Mouse (Mus musculus): Measurements from ENCODE around the gene Mall. TPM values are rescaled to one million over a fixed set of nuclear protein-coding genes. Genes with fewer than 3 reads are reported as not detected.

Mall gene
- polyA plus RNA-seq, 1 experiment from 2014 or later: 1.4 TPM

DNA sequence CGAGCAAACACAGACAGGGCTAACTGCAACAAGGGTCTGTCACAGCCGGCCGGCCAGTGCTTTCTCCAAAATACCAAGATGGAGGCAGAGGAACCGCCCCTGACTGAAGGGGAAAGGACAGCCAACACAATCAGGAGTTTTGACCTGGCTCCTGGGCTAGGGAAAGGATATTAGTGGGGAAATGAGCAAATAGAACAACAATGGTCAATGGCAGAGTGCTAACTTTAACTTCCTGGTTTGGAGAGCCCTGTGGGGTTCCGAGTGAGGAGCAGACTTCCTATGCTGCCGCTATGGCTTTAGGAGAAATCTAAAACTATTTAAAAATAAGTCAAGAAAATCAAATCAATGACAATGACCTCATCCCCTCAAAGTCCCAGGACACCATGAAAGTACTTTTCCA, 1.6 kb downstream of the Mall start:
- Histone ChIP-seq H3K4me2 (no peak overlapping the region), H3K27me3 (peaks cover 17% of the 10 kb centered on the region; the same call in 1 of the 2 replicates), H3K36me3 (no peaks in the 10 kb centered on the region), H3K4me1 (replicated peaks) (peaks cover 5% of the 10 kb centered on the region; the same call in 1 of the 2 replicates), H3K9me3 (no peaks in the 10 kb centered on the region), H3K4me3 (no peak overlapping the region), H3K9ac (no peak overlapping the region), H3K27ac (replicated peaks) (no peak overlapping the region)
- 79% methylated on average over 6 of the region's 6 CpGs for WGBS
- ATAC-seq (ENCODE audit: low FRiP score, low read depth): no peak

DNA sequence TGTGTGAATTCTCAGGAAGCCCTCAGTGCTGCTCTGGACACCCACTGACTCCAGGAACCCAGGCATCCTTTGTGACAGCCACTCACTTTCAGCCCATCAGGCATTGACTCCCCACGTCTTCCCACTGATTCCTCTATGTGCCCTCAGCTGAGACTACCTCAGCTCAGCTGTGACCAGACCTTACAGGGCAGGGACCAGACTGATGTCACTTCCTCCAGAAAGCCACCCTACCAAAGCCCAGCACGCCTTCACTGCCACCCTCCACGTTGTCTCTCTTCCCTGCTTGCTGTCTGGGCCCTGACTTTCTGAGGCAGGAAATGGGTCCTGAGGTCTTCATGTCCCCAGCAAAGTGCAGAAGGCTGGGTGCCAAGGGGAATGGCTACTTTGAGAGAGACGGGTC, 6.5 kb downstream of the Mall start:
- no peak overlapping the region for H3K4me3 ChIP-seq
- WGBS: 59% methylated on average over 4 of the region's 4 CpGs
- H3K36me3 ChIP-seq: no peaks in the 10 kb centered on the region
- no peak for ATAC-seq (ENCODE audit: low FRiP score, low read depth)
- H3K9ac ChIP-seq: no peak overlapping the region
- no peaks in the 10 kb centered on the region for H3K4me1 ChIP-seq (replicated peaks)
- H3K27ac ChIP-seq (replicated peaks): no peak overlapping the region
- no peak overlapping the region for H3K4me2 ChIP-seq
- no peaks in the 10 kb centered on the region for H3K9me3 ChIP-seq
- no peaks in the 10 kb centered on the region for H3K27me3 ChIP-seq

DNA sequence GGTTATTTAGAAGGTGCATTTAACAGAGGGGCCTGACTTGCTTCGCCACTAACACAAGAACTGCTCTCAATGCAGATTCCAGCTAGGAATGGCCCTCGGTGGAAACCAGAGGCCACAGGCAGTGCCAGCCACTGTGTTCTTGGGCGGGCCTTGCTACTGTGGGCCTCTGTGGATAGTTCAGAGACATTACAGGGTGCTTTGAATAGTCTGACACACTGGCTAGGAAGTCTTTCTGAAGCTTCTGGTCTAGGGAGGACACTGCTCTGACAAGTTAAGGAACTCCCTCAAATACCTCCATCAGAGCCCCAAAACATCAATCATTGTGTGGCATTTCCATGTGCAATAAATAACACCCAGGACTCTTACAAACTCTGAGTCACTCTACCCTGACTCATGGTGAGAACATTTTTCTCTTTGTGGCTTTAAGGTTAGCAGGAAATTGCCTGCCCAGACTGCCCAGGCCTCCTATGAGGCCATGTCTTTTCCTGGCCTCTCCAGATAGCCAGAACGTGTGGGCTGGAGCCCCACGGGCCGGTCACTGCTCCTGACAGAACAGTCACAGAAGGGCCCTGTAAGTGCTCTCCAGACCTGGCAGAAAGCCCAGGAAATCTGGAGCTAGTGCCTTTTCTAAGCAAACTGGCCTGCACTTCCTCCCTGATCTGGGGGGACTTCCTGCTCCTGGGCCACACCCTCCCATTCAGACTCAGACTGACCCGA, 7.4 kb downstream of the Mall start:
- Histone ChIP-seq H3K27ac (replicated peaks) (no peak overlapping the region), H3K4me1 (replicated peaks) (no peaks in the 10 kb centered on the region), H3K27me3 (no peaks in the 10 kb centered on the region), H3K36me3 (no peaks in the 10 kb centered on the region), H3K4me3 (no peak overlapping the region), H3K9ac (no peak overlapping the region), H3K9me3 (no peaks in the 10 kb centered on the region), H3K4me2 (no peak overlapping the region)
- ATAC-seq (ENCODE audit: low FRiP score, low read depth): peak; percentile 71; the same call in 1 of the 2 replicates
- WGBS: 55% methylated on average over 7 of the region's 7 CpGs

DNA sequence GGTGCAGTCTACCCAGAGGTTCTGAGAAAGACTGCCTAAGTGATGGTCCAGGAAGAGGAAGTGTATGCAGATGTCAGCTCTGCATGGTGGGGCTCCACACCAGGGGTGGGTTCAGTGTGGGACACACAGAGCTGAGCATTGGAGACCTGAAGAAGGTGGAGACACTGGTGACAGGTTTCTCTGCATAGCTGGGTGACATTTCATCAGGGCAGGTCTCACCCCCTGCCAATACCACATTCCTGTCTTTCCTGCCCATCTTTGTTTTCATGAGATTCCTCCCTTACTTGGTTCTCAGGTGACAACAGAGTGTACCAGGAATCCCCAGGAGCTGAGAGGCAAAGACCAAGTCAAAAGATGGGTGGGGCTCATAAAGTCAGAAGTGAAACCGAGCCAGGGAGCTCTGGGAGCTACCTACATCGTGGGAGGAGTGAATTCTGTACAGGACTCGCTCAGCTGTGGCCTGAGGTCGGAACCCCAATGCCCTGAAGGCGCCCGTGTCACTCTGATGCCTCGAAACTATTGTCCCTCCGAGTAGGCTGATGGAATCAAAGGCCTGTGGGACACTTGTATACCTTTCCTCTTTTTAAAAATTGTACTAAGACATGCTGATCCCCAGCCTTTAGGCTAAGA, 10.8 kb downstream of the Mall start:
- 69% methylated on average over 8 of the region's 8 CpGs for WGBS
- no peak for ATAC-seq (ENCODE audit: low FRiP score, low read depth)
- Histone ChIP-seq H3K27me3 (no peaks in the 10 kb centered on the region), H3K4me3 (no peak overlapping the region), H3K9ac (no peak overlapping the region), H3K4me2 (no peak overlapping the region), H3K9me3 (no peaks in the 10 kb centered on the region), H3K4me1 (replicated peaks) (no peaks in the 10 kb centered on the region), H3K36me3 (no peaks in the 10 kb centered on the region), H3K27ac (replicated peaks) (no peak overlapping the region)

DNA sequence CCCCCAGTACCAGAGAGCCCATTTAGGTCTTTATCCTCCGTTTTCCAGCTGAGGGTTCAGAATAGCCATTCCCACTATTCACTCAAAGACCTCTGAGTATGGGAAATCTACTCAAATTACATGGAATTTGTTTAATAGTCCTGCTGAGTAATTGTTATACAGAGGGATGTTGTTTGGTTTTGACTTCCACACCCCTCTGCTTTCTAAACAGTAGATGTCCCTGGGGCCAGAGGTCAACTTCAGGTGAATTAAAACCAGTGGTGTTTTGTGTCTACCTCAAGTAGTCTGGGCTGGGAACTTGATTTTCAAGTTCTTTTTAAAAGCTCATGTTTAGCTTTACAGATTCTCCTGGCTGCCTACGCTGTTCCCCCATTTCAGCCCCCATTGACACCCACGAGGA, 15.0 kb downstream of the Mall start:
- Histone ChIP-seq H3K4me2 (no peak overlapping the region), H3K27ac (replicated peaks) (no peak overlapping the region), H3K27me3 (no peaks in the 10 kb centered on the region), H3K4me3 (no peak overlapping the region), H3K4me1 (replicated peaks) (no peaks in the 10 kb centered on the region), H3K36me3 (no peaks in the 10 kb centered on the region), H3K9ac (no peak overlapping the region), H3K9me3 (no peaks in the 10 kb centered on the region)
- ATAC-seq (ENCODE audit: low FRiP score, low read depth): no peak
- WGBS: 60% methylated on average over 3 of the region's 3 CpGs

DNA sequence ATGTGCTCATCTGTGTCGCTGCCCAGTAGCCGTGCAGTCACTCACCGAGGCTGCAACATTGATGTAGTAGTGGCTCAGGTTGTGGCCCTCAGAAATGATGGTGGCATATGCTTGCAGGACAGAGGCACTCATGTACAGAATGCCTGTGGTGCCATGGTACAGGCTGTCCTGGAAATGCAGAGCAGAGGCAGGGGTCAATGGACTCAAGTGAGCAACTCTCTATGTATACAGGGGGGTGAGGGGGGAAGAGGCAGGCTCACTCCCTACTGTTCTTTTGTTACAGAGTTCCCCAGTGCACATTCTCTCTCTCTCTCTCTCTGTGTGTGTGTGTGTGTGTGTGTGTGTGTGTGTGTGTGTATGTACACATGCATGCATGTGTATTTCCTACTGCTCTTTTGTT, 20.9 kb downstream of the Mall start:
- H3K4me1 ChIP-seq (replicated peaks): no peaks in the 10 kb centered on the region
- H3K9ac ChIP-seq: no peak overlapping the region
- no peaks in the 10 kb centered on the region for H3K36me3 ChIP-seq
- H3K27me3 ChIP-seq: no peaks in the 10 kb centered on the region
- 71% methylated on average over 3 of the region's 3 CpGs for WGBS
- no peak overlapping the region for H3K4me3 ChIP-seq
- H3K4me2 ChIP-seq: no peak overlapping the region
- no peaks in the 10 kb centered on the region for H3K9me3 ChIP-seq
- no peak for ATAC-seq (ENCODE audit: low FRiP score, low read depth)
- H3K27ac ChIP-seq (replicated peaks): no peak overlapping the region

DNA sequence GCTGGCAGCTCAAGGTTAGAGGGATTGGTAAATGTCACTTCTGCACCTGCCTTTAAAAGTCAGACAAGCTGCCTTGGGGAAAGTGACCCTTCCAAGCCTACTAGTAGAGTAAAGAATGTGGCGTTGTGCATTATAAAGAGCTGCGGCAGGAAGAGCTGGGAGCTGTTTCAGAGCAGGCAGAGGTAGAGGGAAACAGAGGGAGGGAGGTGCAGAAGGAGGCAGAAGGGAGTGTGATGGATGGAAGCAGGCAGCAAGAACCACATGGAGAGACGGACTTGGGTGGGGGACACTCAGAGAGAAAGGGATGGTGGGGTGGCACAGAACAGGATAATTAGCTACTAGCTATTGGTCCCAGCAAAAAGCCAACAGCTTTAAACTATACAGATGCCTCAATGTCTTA, 21.7 kb downstream of the Mall start:
- H3K9me3 ChIP-seq: no peaks in the 10 kb centered on the region
- no peaks in the 10 kb centered on the region for H3K4me1 ChIP-seq (replicated peaks)
- no peak overlapping the region for H3K9ac ChIP-seq
- no peaks in the 10 kb centered on the region for H3K36me3 ChIP-seq
- WGBS: 34% methylated on average over 3 of the region's 3 CpGs
- H3K27me3 ChIP-seq: no peaks in the 10 kb centered on the region
- H3K4me2 ChIP-seq: no peak overlapping the region
- H3K4me3 ChIP-seq: no peak overlapping the region
- no peak for ATAC-seq (ENCODE audit: low FRiP score, low read depth)
- H3K27ac ChIP-seq (replicated peaks): no peak overlapping the region

DNA sequence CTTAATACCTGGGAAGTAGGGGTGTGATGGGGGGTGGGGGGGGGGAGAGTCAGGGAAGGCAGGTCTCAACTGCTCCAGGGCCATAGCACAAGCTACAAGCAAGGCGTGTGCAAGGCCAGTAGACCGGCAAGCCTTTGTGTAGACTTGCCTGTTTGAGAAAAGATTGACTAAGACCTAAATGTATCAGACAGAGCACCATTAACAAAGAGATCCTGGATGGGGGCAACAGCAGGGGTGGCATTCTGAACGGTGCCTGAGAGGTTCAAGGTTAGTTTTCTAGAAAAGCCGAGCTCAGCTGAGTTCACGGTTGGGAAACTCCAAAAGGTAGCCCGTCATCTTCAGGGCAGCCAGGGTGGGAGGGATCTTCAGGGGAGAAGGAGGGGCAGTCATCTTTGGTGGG, 24.5 kb downstream of the Mall start:
- no peak for ATAC-seq (ENCODE audit: low FRiP score, low read depth)
- no peaks in the 10 kb centered on the region for H3K27me3 ChIP-seq
- H3K4me2 ChIP-seq: no peak overlapping the region
- WGBS: 85% methylated on average over 6 of the region's 6 CpGs
- H3K9ac ChIP-seq: no peak overlapping the region
- H3K4me3 ChIP-seq: no peak overlapping the region
- H3K36me3 ChIP-seq: no peaks in the 10 kb centered on the region
- H3K9me3 ChIP-seq: no peaks in the 10 kb centered on the region
- no peak overlapping the region for H3K27ac ChIP-seq (replicated peaks)
- H3K4me1 ChIP-seq (replicated peaks): no peaks in the 10 kb centered on the region

DNA sequence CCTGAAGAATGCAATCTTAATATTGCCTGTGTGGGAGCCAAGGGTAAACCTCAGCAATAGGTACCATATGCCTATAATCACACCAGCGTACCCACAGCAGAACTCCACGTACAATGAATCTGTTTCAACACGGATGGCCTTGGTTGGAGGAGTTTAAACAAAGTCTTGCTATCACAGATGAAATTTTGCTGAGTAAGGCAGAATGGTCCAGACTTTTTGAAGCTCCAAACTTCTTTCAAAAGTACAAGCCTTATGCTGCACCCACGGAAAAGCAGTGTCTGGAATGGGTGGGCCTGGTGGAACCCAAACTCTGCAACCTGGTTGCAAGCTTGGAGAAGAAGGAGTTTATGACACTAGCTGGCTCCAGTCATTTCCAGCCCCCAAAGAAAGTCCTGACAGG, 40.5 kb downstream of the Mall start:
- Histone ChIP-seq H3K4me3 (no peak overlapping the region), H3K4me2 (no peak overlapping the region), H3K36me3 (no peaks in the 10 kb centered on the region), H3K9me3 (no peaks in the 10 kb centered on the region), H3K9ac (no peak overlapping the region), H3K27ac (replicated peaks) (no peak overlapping the region), H3K4me1 (replicated peaks) (no peaks in the 10 kb centered on the region), H3K27me3 (no peaks in the 10 kb centered on the region)
- 88% methylated on average over 4 of the region's 4 CpGs for WGBS
- ATAC-seq (ENCODE audit: low FRiP score, low read depth): no peak

DNA sequence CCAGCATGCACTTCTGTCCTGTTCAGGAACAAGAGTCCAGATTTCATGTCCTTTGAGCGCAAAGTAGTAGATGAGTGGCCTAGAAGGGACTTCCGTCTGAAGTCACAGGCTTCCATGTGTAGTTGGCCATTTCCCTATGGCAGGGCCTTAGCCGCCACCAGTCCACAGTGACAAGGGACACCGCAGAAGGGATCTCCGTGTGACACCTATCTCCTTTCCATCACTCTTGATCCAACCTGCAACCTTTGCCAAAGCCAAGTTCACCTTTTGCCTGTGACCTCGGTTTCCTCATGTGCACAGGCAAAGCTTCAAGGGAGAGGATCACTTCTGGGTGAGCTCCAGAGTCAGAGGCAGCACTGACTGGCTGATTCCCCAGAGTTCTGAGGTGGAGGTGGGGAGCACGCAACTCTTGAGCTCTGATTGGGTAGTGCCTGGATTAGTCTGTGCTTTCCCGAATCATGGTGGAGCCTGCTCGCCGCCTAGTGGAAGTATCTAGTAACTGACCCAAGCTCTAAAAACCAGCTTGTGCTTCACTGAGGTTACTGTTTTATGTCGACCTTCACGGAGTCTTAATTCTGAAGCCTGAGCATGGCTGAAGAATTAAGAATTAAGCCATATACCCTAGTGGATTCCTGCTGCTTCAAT, 45.9 kb downstream of the Mall start:
- WGBS: 42% methylated on average over 12 of the region's 12 CpGs
- Histone ChIP-seq H3K9ac (no peak overlapping the region), H3K9me3 (no peaks in the 10 kb centered on the region), H3K36me3 (no peaks in the 10 kb centered on the region), H3K4me3 (no peak overlapping the region), H3K4me1 (replicated peaks) (no peaks in the 10 kb centered on the region), H3K27ac (replicated peaks) (no peak overlapping the region), H3K4me2 (0 out of 2 replicates have a peak overlapping the region, but pooled peaks have one; percentile 12), H3K27me3 (no peaks in the 10 kb centered on the region)
- ATAC-seq (ENCODE audit: low FRiP score, low read depth): peak; percentile 90

DNA sequence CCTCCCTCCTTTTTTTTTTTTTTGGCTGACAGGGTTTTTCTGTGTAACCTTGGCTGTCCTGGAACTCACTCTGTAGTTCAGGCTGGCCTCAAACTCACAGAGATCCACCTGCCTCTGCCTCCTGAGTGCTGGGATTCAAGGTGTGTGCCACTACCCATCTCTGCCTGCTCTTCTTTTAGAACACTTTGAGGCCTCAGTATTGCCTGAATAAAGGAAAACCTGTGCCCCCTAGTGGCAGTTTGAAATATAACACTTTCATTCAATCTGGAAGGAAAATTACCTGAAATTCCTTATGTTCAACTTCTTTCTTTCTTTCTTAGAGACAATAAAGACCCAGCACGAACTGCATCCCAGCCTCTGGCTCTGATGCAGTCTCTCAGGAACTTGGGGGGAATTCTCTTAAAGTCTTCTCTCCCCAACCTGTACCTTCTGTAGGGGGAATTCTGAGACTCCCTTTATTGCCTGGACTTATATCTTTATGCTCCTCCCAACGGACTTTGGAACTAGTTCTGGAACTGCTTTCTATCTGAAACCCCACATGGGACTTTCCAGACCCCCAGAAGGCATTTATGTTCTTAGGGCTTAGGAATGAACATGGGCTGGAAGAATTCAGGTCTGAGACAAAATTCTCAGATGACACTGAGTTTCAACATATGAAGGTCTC, 61.8 kb downstream of the Mall start:
- H3K27ac ChIP-seq (replicated peaks): no peak overlapping the region
- 21% methylated on average over 2 of the region's 2 CpGs for WGBS
- H3K4me2 ChIP-seq: no peak overlapping the region
- H3K27me3 ChIP-seq: no peaks in the 10 kb centered on the region
- no peaks in the 10 kb centered on the region for H3K9me3 ChIP-seq
- no peak for ATAC-seq (ENCODE audit: low FRiP score, low read depth)
- H3K9ac ChIP-seq: no peak overlapping the region
- no peaks in the 10 kb centered on the region for H3K36me3 ChIP-seq
- no peaks in the 10 kb centered on the region for H3K4me1 ChIP-seq (replicated peaks)
- no peak overlapping the region for H3K4me3 ChIP-seq

DNA sequence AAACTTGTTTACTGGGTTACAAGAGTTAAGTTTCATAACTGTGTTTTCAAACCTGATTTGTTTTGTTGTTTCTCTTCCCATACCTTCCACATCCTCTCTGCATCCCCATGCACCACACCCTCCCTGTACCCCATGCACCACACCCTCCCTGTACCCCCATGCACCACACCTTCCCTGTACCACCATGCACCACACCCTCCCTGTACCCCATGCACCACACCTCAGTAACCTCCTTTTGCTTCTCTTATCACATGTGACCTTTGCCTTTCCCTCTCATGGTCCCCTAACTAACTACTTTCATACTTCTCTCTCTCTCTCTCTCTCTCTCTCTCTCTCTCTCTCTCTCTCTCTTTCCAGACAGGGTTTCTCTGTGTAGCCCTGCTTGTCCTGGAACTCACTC, 62.7 kb downstream of the Mall start:
- H3K9me3 ChIP-seq: no peaks in the 10 kb centered on the region
- no peaks in the 10 kb centered on the region for H3K4me1 ChIP-seq (replicated peaks)
- no peaks in the 10 kb centered on the region for H3K27me3 ChIP-seq
- H3K27ac ChIP-seq (replicated peaks): no peak overlapping the region
- no peaks in the 10 kb centered on the region for H3K36me3 ChIP-seq
- H3K4me2 ChIP-seq: no peak overlapping the region
- no peak overlapping the region for H3K9ac ChIP-seq
- no peak overlapping the region for H3K4me3 ChIP-seq
- no peak for ATAC-seq (ENCODE audit: low FRiP score, low read depth)

Measured in hindbrain, embryonic 15.5 days (tissue).